Mouse (Mus musculus) ovary, adult 10 weeks (tissue): ENCODE results near the gene Mfsd7a. TPM values are rescaled to one million over a fixed set of nuclear protein-coding genes. Genes with fewer than 3 reads are reported as not detected.

Experiments used
- polyA plus RNA-seq: library from polyadenylated mRNA; stranded (reverse); fragments of 350-450 nt; fragmentation: Illumina TruSeq; extraction: RNeasy Lipid Tissue Mini Kit (QIAGEN cat#74804); gene quantifications from one replicate; pipeline ENCODE4 v1.2.3, GENCODE M21; 2014

Gene Mfsd7a
- polyA plus RNA-seq: 0.57 TPM

GRCm38 (mm10) chr5:108448785-108449668 lies at the start of gene Mfsd7a:
Gene Mfsd7a, minus strand, starts transcription at chr5:108448891.

GRCm38 (mm10) chr5:108461082-108462065 lies 12.7 kb upstream of the Mfsd7a start, which contains the start of gene Pcgf3:
Gene Pcgf3, plus strand, starts transcription at chr5:108461232.

GRCm38 (mm10) chr5:108433804-108434587 lies 14.7 kb downstream of the Mfsd7a start, which contains the start of gene Atp5k:
Gene Atp5k, minus strand, starts transcription at chr5:108434448.

Other genes with a start within 250 kb of the Mfsd7a start
- gene Dr1, start 180.0 kb downstream of the Mfsd7a start, polyA plus RNA-seq: 193 TPM
- gene Pigg, start 136.3 kb downstream of the Mfsd7a start, polyA plus RNA-seq: 17.5 TPM
- gene Gm42517, start 81.0 kb downstream of the Mfsd7a start, polyA plus RNA-seq: not detected
- 0.26 TPM for gene Pde6b, start 60.5 kb downstream of the Mfsd7a start, polyA plus RNA-seq
- 38.4 TPM for gene Atp5k, start 14.4 kb downstream of the Mfsd7a start, polyA plus RNA-seq
- 49.1 TPM for gene Pcgf3, start 12.3 kb upstream of the Mfsd7a start, polyA plus RNA-seq
- gene Cplx1, start 101.1 kb upstream of the Mfsd7a start, polyA plus RNA-seq: 0.48 TPM
- gene Gak, start 180.9 kb upstream of the Mfsd7a start, polyA plus RNA-seq: 44.5 TPM
- gene Tmem175, start 180.9 kb upstream of the Mfsd7a start, polyA plus RNA-seq: 24.3 TPM
- 12.3 TPM for gene Idua, start 211.4 kb upstream of the Mfsd7a start, polyA plus RNA-seq
- gene Dgkq, start 220.8 kb upstream of the Mfsd7a start, polyA plus RNA-seq: 3.6 TPM
- gene Slc26a1, start 226.7 kb upstream of the Mfsd7a start, polyA plus RNA-seq: not detected
- gene Fgfrl1, start 243.5 kb upstream of the Mfsd7a start, polyA plus RNA-seq: 6.7 TPM